Mouse (Mus musculus) kidney, postnatal 0 days (tissue): ENCODE measurements around the gene Tmem150c. TPM values are rescaled to one million over a fixed set of nuclear protein-coding genes. Genes with fewer than 3 reads are reported as not detected.

ENCODE experiments used
- ATAC-seq: fragments of 200-750 bp; cut with Nextera tagmentation; replicated peaks from 2 replicates; pipeline ENCODE4 v1.8.0; 2017; ENCODE audit warnings: low read depth, moderate number of reproducible peaks, moderate TSS enrichment, moderate library complexity; ENCODE audit not compliant: low FRiP score
- DNase-seq: peaks from one replicate; pipeline ENCODE4 v3.0.0-alpha.2; 2016; ENCODE audit warnings: low spot score
- H3K27ac ChIP-seq: fragments of 300-500 bp; sonication (generic); 2 replicates; pipeline ENCODE4 v1.5.1; 2014; ENCODE audit warnings: mild to moderate bottlenecking
- H3K27me3 ChIP-seq: fragments of 300-500 bp; sonication (generic); 2 replicates; pipeline ENCODE4 v1.6.1; 2014; ENCODE audit warnings: low read length, mixed read lengths; ENCODE audit not compliant: insufficient read depth
- H3K36me3 ChIP-seq: fragments of 300-500 bp; sonication (generic); 2 replicates; pipeline ENCODE4 v1.6.1; 2014; ENCODE audit warnings: low read length, mixed read lengths; ENCODE audit not compliant: insufficient read depth
- H3K4me1 ChIP-seq: fragments of 300-500 bp; sonication (generic); replicated peaks from 2 replicates; pipeline ENCODE4 v1.6.1; 2014; ENCODE audit warnings: antibody characterized with exemption, low read length, mixed read lengths; ENCODE audit not compliant: insufficient read depth
- H3K4me2 ChIP-seq: fragments of 300-500 bp; sonication (generic); 2 replicates; pipeline ENCODE4 v1.6.1; 2014; ENCODE audit warnings: mild to moderate bottlenecking, low read length, moderate library complexity, mixed read lengths
- H3K4me3 ChIP-seq: fragments of 300-500 bp; sonication (generic); replicated peaks from 2 replicates; pipeline ENCODE4 v1.5.1; 2014; ENCODE audit warnings: low read depth, low read length
- H3K9ac ChIP-seq: fragments of 300-500 bp; sonication (generic); 2 replicates; pipeline ENCODE4 v1.6.1; 2014; ENCODE audit warnings: low read depth, low read length
- H3K9me3 ChIP-seq: fragments of 300-500 bp; sonication (generic); replicated peaks from 2 replicates; pipeline ENCODE4 v1.6.1; 2016; ENCODE audit warnings: low read length, inconsistent platforms, mixed read lengths
- CTCF ChIP-seq: IDR thresholded peaks from 2 replicates; pipeline ENCODE4 v1.5.1; 2016; ENCODE audit warnings: antibody characterized with exemption, low read depth, mild to moderate bottlenecking, moderate library complexity
- WGBS: fragments of 180-500 bp; shearing (Covaris S2); extraction: QIAGEN DNeasy Blood & Tissue Kit; methylation state at CpG from one replicate; pipeline ENCODE4 v1.1.7; 2014; 5-methylcytosine and 5-hydroxymethylcytosine counted together
- polyA plus RNA-seq: library from polyadenylated mRNA; unstranded; fragments of >200 nt; fragmentation: Nextera tagmentation; extraction: Ambion mirVana; gene quantifications from 2 replicates; pipeline ENCODE4 v1.2.1, GENCODE M21; 2015

Tmem150c gene
- polyA plus RNA-seq, 1 experiment from 2014 or later, result 26.3 TPM

DNA sequence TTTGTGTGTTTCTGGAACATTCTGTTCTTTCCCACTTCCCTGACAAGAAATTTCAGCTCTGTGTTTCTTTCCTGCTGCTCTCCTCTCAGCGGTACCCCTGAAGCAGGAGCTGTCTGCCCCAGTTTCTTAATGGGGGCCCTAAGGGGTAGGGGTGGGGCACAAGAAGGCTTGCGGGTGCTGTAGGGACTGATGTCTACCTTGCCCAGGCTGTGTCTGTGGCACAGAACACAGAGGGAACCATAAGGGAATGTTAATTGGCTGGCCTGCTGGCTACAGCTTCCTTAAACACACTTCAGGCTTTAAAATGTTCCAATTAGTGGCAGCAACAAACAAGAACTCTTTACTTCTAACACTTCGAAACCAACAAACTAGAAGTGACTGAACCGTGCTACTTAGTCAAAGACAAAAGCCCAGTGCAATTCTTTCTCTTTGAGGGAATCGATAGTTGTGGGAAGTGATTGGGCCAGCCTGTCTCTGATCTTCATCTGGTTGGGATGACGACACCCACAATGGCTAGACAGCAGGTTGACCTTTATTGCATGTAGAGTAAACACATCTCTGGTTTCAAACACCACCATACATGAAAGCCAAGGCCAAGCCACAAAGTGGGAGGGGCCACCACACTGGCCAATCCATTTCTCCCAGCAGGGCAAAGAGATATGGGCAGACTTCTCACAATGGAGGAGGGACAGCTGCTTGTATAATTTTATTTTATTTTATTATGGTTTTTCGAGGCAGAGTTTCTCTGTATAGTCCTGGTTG is 39.7 kb upstream of the Tmem150c start:
- no peaks in the 10 kb centered on the region; the same call in 1 of the 2 replicates for H3K27me3 ChIP-seq
- DNase-seq (no peak), ATAC-seq (no peak)
- TF ChIP-seq CTCF, result no peak
- no peaks in the 10 kb centered on the region for H3K36me3 ChIP-seq
- H3K4me2 ChIP-seq, result no peak overlapping the region
- H3K9ac ChIP-seq, result no peak overlapping the region
- H3K9me3 ChIP-seq, result no peaks in the 10 kb centered on the region
- H3K27ac ChIP-seq, result no peak overlapping the region
- no peak overlapping the region for H3K4me3 ChIP-seq
- 59% methylated on average over 7 of the region's 7 CpGs for WGBS
- peaks cover 4% of the 10 kb centered on the region; the same call in 1 of the 2 replicates for H3K4me1 ChIP-seq

GRCm38 (mm10) chr5:100197476-100197875 is 37.9 kb upstream of the Tmem150c start:
- ATAC-seq (no peak), DNase-seq (no peak)
- no peak for TF ChIP-seq CTCF
- H3K36me3 ChIP-seq, result no peaks in the 10 kb centered on the region
- H3K4me3 ChIP-seq, result no peak overlapping the region
- no peak overlapping the region for H3K27ac ChIP-seq
- H3K9me3 ChIP-seq, result no peaks in the 10 kb centered on the region
- H3K9ac ChIP-seq, result no peak overlapping the region
- H3K4me1 ChIP-seq, result peaks cover 4% of the 10 kb centered on the region; the same call in 1 of the 2 replicates
- WGBS, result 68% methylated on average over 9 of the region's 9 CpGs
- 0 out of 2 replicates have a peak overlapping the region, but pooled peaks have one; percentile 31 for H3K4me2 ChIP-seq
- H3K27me3 ChIP-seq, result no peaks in the 10 kb centered on the region; the same call in 1 of the 2 replicates

GRCm38 (mm10) chr5:100196854-100197431 is 37.3 kb upstream of the Tmem150c start:
- H3K36me3 ChIP-seq, result no peaks in the 10 kb centered on the region
- DNase-seq, result peak; percentile 53
- H3K4me2 ChIP-seq, result peak overlapping the region; percentile 31; the same call in 1 of the 2 replicates
- H3K9ac ChIP-seq, result no peak overlapping the region
- ATAC-seq, result no peak
- no peak overlapping the region for H3K4me3 ChIP-seq
- no peak for TF ChIP-seq CTCF
- no peak overlapping the region for H3K27ac ChIP-seq
- H3K4me1 ChIP-seq, result peaks cover 4% of the 10 kb centered on the region; the same call in 1 of the 2 replicates
- H3K9me3 ChIP-seq, result no peaks in the 10 kb centered on the region
- 15% methylated on average over 15 of the region's 15 CpGs for WGBS
- H3K27me3 ChIP-seq, result no peaks in the 10 kb centered on the region; the same call in 1 of the 2 replicates

- Histone ChIP-seq H3K4me1 (peaks cover 4% of the 10 kb centered on the region; the same call in 1 of the 2 replicates), H3K9me3 (no peaks in the 10 kb centered on the region), H3K4me3 (no peak overlapping the region), H3K4me2 (no peak overlapping the region), H3K27ac (no peak overlapping the region), H3K9ac (no peak overlapping the region), H3K36me3 (no peaks in the 10 kb centered on the region), H3K27me3 (no peaks in the 10 kb centered on the region; the same call in 1 of the 2 replicates)
- WGBS, result 38% methylated on average over 9 of the region's 9 CpGs
- ATAC-seq, result no peak
- no peak for DNase-seq
- TF ChIP-seq CTCF, result no peak
Measured at GRCm38 (mm10) chr5:100196397-100196796, 36.8 kb upstream of the Tmem150c start.

GRCm38 (mm10) chr5:100191438-100192190 is 32.0 kb upstream of the Tmem150c start:
- 91% methylated on average over 14 of the region's 14 CpGs for WGBS
- Histone ChIP-seq H3K27me3 (no peaks in the 10 kb centered on the region; the same call in 1 of the 2 replicates), H3K4me2 (no peak overlapping the region), H3K9ac (no peak overlapping the region), H3K9me3 (no peaks in the 10 kb centered on the region), H3K4me3 (no peak overlapping the region), H3K27ac (no peak overlapping the region), H3K4me1 (peaks cover under 1% of the 10 kb centered on the region; the same call in 1 of the 2 replicates), H3K36me3 (no peaks in the 10 kb centered on the region)
- TF ChIP-seq CTCF, result no peak
- DNase-seq (no peak), ATAC-seq (no peak)
